In the genomic region with DNA sequence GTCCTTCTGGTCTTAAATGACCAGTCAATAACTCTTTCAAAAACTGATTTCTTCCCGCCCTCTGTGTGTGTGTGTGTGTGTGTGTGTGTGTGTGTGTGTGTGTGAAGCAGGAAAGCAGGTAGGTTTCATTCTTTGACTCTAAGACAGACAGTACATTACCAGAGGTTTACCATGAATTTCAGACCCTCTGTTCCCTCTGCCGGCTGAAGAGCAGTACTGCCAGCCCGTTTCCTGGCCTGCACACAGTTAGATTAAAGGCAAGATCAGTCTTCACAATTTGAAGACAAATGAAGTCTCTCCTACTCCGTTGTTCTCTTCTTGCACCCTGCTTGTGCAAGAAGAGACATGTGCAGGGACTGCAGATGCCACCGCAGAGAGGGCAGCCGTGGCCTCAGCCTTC, we compare ENCODE assay signal across 9 mouse cellular contexts.
A peak's percentile ranks its signal among the peaks of the same experiment; 100 is the strongest.
DNase-seq lines count a peak whose midpoint lies in the region; ATAC-seq and TF ChIP-seq lines count a peak whose summit lies in the region.
"Had no signal": no experiment of that assay in that cellular context is flagged by ENCODE, and none has a peak within 500 bp of the region (broad histone marks: within the 10 kb centered on the region; RNA-seq: fewer than 3 reads in every experiment).

No protein-coding gene starts in this region.

- H3K27ac ChIP-seq in liver, adult 2 months (replicated peaks; ENCODE audit: insufficient read depth, low read depth, low read length), result no peak overlapping the region
- peak overlapping the region; percentile 73 for H3K27ac ChIP-seq in embryonic facial prominence, embryonic 13.5 days
- H3K27ac ChIP-seq: macrophage had no signal

- DNase-seq in adrenal gland, postnatal 14 days, result peak; percentile 21
- DNase-seq in adrenal gland, adult 8-10 months, result no peak
- DNase-seq in liver, adult 2 months (ENCODE audit: extremely low read depth, low read depth, low spot score), result no peak
- DNase-seq in liver, result no peak
- DNase-seq in neural tube, embryonic 10.5 days (ENCODE audit: extremely low spot score, low spot score), result peak; percentile 20
- DNase-seq in yolk sac, embryonic 10.5 days (ENCODE audit: low spot score), result no peak
- no peak for DNase-seq in heart, adult 11 months

- no peak overlapping the region for H3K9ac ChIP-seq in liver, adult 2 months (ENCODE audit: low read depth, low read length)
- H3K9ac ChIP-seq in embryonic facial prominence, embryonic 13.5 days, result no peak overlapping the region

- H3K9me3 ChIP-seq in embryonic facial prominence, embryonic 13.5 days, result no peaks in the 10 kb centered on the region

- ATAC-seq in embryonic facial prominence, embryonic 13.5 days (ENCODE audit: insufficient number of reproducible peaks, insufficient read depth, low FRiP score, low TSS enrichment, low read depth), result no peak

- no peaks in the 10 kb centered on the region for H3K79me2 ChIP-seq in liver, adult 2 months (ENCODE audit: control insufficient read depth, insufficient read depth, low read length)

- peak; percentile 17; the same call in 1 of the 2 replicates for TF ChIP-seq CTCF in liver, adult 2 months (IDR thresholded peaks at IDR 0.05; ENCODE audit: low read depth, low read length)

- H3K36me3 ChIP-seq in liver, adult 2 months (ENCODE audit: control insufficient read depth, insufficient read depth, low read length), result no peaks in the 10 kb centered on the region
- no peaks in the 10 kb centered on the region for H3K36me3 ChIP-seq in embryonic facial prominence, embryonic 13.5 days

- peak overlapping the region; percentile 35 for H3K4me2 ChIP-seq in embryonic facial prominence, embryonic 13.5 days

- no peak overlapping the region for H3K4me3 ChIP-seq in liver, adult 2 months (ENCODE audit: insufficient read depth, low read depth, low read length)
- H3K4me3 ChIP-seq in embryonic facial prominence, embryonic 13.5 days, result no peak overlapping the region

- no peaks in the 10 kb centered on the region for H3K27me3 ChIP-seq in liver, adult 2 months (ENCODE audit: control insufficient read depth, insufficient read depth, low read length)
- H3K27me3 ChIP-seq in embryonic facial prominence, embryonic 13.5 days, result no peaks in the 10 kb centered on the region

- no peaks in the 10 kb centered on the region for H3K4me1 ChIP-seq in liver, adult 2 months (ENCODE audit: control insufficient read depth, insufficient read depth, low read length)
- peaks cover 18% of the 10 kb centered on the region for H3K4me1 ChIP-seq in embryonic facial prominence, embryonic 13.5 days

- 62% methylated on average over 6 of the region's 6 CpGs for WGBS in liver, adult 2 months
- 39% methylated on average over 6 of the region's 6 CpGs for WGBS in embryonic facial prominence, embryonic 13.5 days

- no peak for TF ChIP-seq POLR2A in liver, adult 2 months (IDR thresholded peaks at IDR 0.05; ENCODE audit: extremely low read depth, insufficient read depth, low read length)

Comparison
In these comparisons a context has a peak if more than half of its experiments do, and no peak if none do; other contexts are left out.
1. DNase-seq: peak in adrenal gland, postnatal 14 days (single experiment) and neural tube, embryonic 10.5 days (single experiment); none in adrenal gland, adult 8-10 months (single experiment), liver, adult 2 months (single experiment), liver (single experiment), yolk sac, embryonic 10.5 days (single experiment) and heart, adult 11 months (single experiment).